ENCODE assay signal across 9 mouse cellular contexts in the genomic region with DNA sequence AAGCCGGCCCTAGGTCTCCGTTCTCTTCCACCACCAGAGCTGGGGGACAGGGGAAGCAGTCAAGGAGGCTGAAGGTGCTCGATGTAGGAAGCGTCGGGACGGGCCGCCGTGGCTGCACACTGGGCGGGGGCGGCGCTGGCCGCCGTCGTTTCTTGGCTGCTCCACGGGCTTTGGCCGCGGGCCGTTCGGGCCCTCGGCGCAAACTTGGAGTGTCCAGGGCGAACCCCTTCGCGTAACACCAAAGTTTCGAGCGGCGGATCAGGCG. TPM values are rescaled to one million over a fixed set of nuclear protein-coding genes. Genes with fewer than 3 reads are reported as not detected.
DNase-seq lines count a peak whose midpoint lies in the region; ATAC-seq lines count a peak whose summit lies in the region.
"Had no signal": no experiment of that assay in that cellular context is flagged by ENCODE, and none has a peak within 500 bp of the region (broad histone marks: within the 10 kb centered on the region; RNA-seq: fewer than 3 reads in every experiment).

No protein-coding gene starts in this region.

- WGBS in heart, embryonic 15.5 days = under 1% methylated on average over 28 of the region's 28 CpGs

- ATAC-seq in heart, embryonic 15.5 days (replicated peaks; ENCODE audit: insufficient number of reproducible peaks, insufficient read depth, low FRiP score, low read depth) = no peak

- no peak for DNase-seq in heart, adult 9 months (ENCODE audit: low spot score in 2 of 2)
- peak; percentile 32 to 35 for DNase-seq in heart, postnatal 10 days
- DNase-seq in lung, postnatal 10 days = peak; percentile 34
- no peak for DNase-seq in cerebellum, adult 11 months
- no peak for DNase-seq in adrenal gland, postnatal 14 days
- DNase-seq in urinary bladder, adult 2 months (ENCODE audit: low spot score) = no peak

- 0 out of 2 replicates have a peak overlapping the region, but pooled peaks have one; percentile 70 for H3K9ac ChIP-seq in heart, embryonic 15.5 days

- no peaks in the 10 kb centered on the region for H3K36me3 ChIP-seq in heart, embryonic 15.5 days

- intact Hi-C loops in heart, postnatal 10 days (cut with DNase I) = no loop called here

- H3K9me3 ChIP-seq in heart, embryonic 15.5 days (replicated peaks) = no peaks in the 10 kb centered on the region

- H3K4me3 ChIP-seq in heart, embryonic 15.5 days = peak overlapping the region; percentile 73
- H3K4me3 ChIP-seq in brown adipose tissue, adult 24 weeks (ENCODE audit: insufficient read depth, low read depth, low read length) = peak overlapping the region; percentile 62; the same call in 1 of the 2 replicates

- no peak overlapping the region for H3K27ac ChIP-seq in heart, embryonic 15.5 days
- H3K27ac ChIP-seq in brown adipose tissue, adult 24 weeks (replicated peaks; ENCODE audit: low read depth, low read length) = no peak overlapping the region

- peaks cover 86% of the 10 kb centered on the region for H3K27me3 ChIP-seq in heart, embryonic 15.5 days

- peak overlapping the region; percentile 97 for H3K4me2 ChIP-seq in heart, embryonic 15.5 days

- H3K4me1 ChIP-seq in heart, embryonic 15.5 days (replicated peaks) = peaks cover 30% of the 10 kb centered on the region
- no peaks in the 10 kb centered on the region; the same call in 1 of the 2 replicates for H3K4me1 ChIP-seq in brown adipose tissue, adult 24 weeks (ENCODE audit: control insufficient read depth, insufficient read depth, insufficient read length, low read length)

RNA-seq across cellular contexts. Expression of a gene that starts 1.3 kb away (rescaled TPM):
- 0.71 and 1.1 TPM in 2 replicates for polyA plus RNA-seq in heart, embryonic 15.5 days (2015; fragmentation: Nextera tagmentation; extraction: Ambion mirVana)
- not detected in 2 replicates for polyA plus RNA-seq in brown adipose tissue, adult 24 weeks (2012; ENCODE audit: insufficient read depth, insufficient read length, missing spikeins)
- 1 to 10 TPM in 1 of 2 experiments, under 1 TPM in 1; 0.57 to 1.0 TPM for total RNA-seq in heart, postnatal 10 days (2021)
- total RNA-seq in adrenal gland, postnatal 14 days (2021) = 6.3 and 6.4 TPM in 2 replicates
- polyA plus RNA-seq in urinary bladder, adult 2 months (2012; rRNA removed) = 0.77 and 0.80 TPM in 2 replicates
- total RNA-seq: MEL had no signal

RNA-seq across cellular contexts. Expression of a gene that starts 35.0 kb away (rescaled TPM):
- 2.2 and 2.3 TPM in 2 replicates for polyA plus RNA-seq in heart, embryonic 15.5 days (2015; fragmentation: Nextera tagmentation; extraction: Ambion mirVana)
- 10.9 and 12.9 TPM in 2 replicates for polyA plus RNA-seq in brown adipose tissue, adult 24 weeks (2012; ENCODE audit: insufficient read depth, insufficient read length, missing spikeins)
- 10 to 100 TPM; 55.8 to 61.7 TPM for total RNA-seq in heart, postnatal 10 days (2021)
- 37.0 and 45.2 TPM in 2 replicates for total RNA-seq in adrenal gland, postnatal 14 days (2021)
- polyA plus RNA-seq in urinary bladder, adult 2 months (2012; rRNA removed) = 30.2 and 37.2 TPM in 2 replicates

RNA-seq across cellular contexts. Expression of a gene that starts 52.2 kb away (rescaled TPM):
- 0.06 and 0.15 TPM in 2 replicates for polyA plus RNA-seq in heart, embryonic 15.5 days (2015; fragmentation: Nextera tagmentation; extraction: Ambion mirVana)
- 0.21 and 0.32 TPM in 2 replicates for polyA plus RNA-seq in brown adipose tissue, adult 24 weeks (2012; ENCODE audit: insufficient read depth, insufficient read length, missing spikeins)
- under 1 TPM; 0.19 to 0.20 TPM for total RNA-seq in heart, postnatal 10 days (2021)
- total RNA-seq in adrenal gland, postnatal 14 days (2021) = 9.2 and 10.1 TPM in 2 replicates
- polyA plus RNA-seq in urinary bladder, adult 2 months (2012; rRNA removed) = 1.4 and 1.6 TPM in 2 replicates

RNA-seq across cellular contexts. Expression of a gene that starts 57.4 kb away (rescaled TPM):
- polyA plus RNA-seq in heart, embryonic 15.5 days (2015; fragmentation: Nextera tagmentation; extraction: Ambion mirVana) = 60.7 and 69.4 TPM in 2 replicates
- polyA plus RNA-seq in brown adipose tissue, adult 24 weeks (2012; ENCODE audit: insufficient read depth, insufficient read length, missing spikeins) = 420 and 579 TPM in 2 replicates
- 100 to 1,000 TPM; 120 TPM for total RNA-seq in heart, postnatal 10 days (2021)
- 277 and 297 TPM in 2 replicates for total RNA-seq in adrenal gland, postnatal 14 days (2021)
- polyA plus RNA-seq in urinary bladder, adult 2 months (2012; rRNA removed) = 55.7 and 56.2 TPM in 2 replicates

Comparison
In these comparisons a context has a peak if more than half of its experiments do, and no peak if none do; other contexts are left out.
1. DNase-seq: peak in heart, postnatal 10 days (2 of 2) and lung, postnatal 10 days (single experiment); none in heart, adult 9 months (0 of 2), cerebellum, adult 11 months (single experiment), adrenal gland, postnatal 14 days (single experiment) and urinary bladder, adult 2 months (single experiment).